16 mouse cellular contexts compared by ENCODE assay signal in genomic region chr3:101144366-101144948, GRCm38 (mm10). TPM values are rescaled to one million over a fixed set of nuclear protein-coding genes. Genes with fewer than 3 reads are reported as not detected.
DNase-seq lines count a peak whose midpoint lies in the region; ATAC-seq and TF ChIP-seq lines count a peak whose summit lies in the region.
"Had no signal": no experiment of that assay in that cellular context is flagged by ENCODE, and none has a peak within 500 bp of the region (broad histone marks: within the 10 kb centered on the region; RNA-seq: fewer than 3 reads in every experiment).

No protein-coding gene starts in this region.

- no peak for TF ChIP-seq POLR2A in limb, embryonic 14.5 days (IDR thresholded peaks at IDR 0.05; ENCODE audit: borderline replicate concordance, extremely low read depth, insufficient read depth, insufficient read length)

- no peaks in the 10 kb centered on the region for H3K9me3 ChIP-seq in forebrain, embryonic 15.5 days
- H3K9me3 ChIP-seq in forebrain, embryonic 11.5 days (ENCODE audit: control insufficient read depth, low read length), result no peaks in the 10 kb centered on the region
- no peaks in the 10 kb centered on the region for H3K9me3 ChIP-seq in limb, embryonic 14.5 days (ENCODE audit: control insufficient read depth, low read length)
- no peaks in the 10 kb centered on the region for H3K9me3 ChIP-seq in lung, postnatal 0 days (ENCODE audit: low read length)
- H3K9me3 ChIP-seq: embryonic facial prominence, embryonic 13.5 days; heart, embryonic 15.5 days had no signal

- H3K36me3 ChIP-seq in forebrain, embryonic 15.5 days, result no peaks in the 10 kb centered on the region
- no peaks in the 10 kb centered on the region for H3K36me3 ChIP-seq in forebrain, embryonic 11.5 days (ENCODE audit: control insufficient read depth, insufficient read depth, low read length)
- no peaks in the 10 kb centered on the region for H3K36me3 ChIP-seq in limb, embryonic 14.5 days (ENCODE audit: control insufficient read depth, insufficient read depth, low read length)
- no peaks in the 10 kb centered on the region for H3K36me3 ChIP-seq in lung, postnatal 0 days (ENCODE audit: insufficient read depth, low read length)
- H3K36me3 ChIP-seq: embryonic facial prominence, embryonic 13.5 days; heart, embryonic 15.5 days; limb, embryonic 13.5 days had no signal

- peaks cover 18% of the 10 kb centered on the region for H3K4me1 ChIP-seq in forebrain, embryonic 15.5 days
- peaks cover 5% of the 10 kb centered on the region; the same call in 1 of the 2 replicates for H3K4me1 ChIP-seq in forebrain, embryonic 11.5 days (replicated peaks; ENCODE audit: control insufficient read depth, insufficient read depth, low read length)
- peaks cover 26% of the 10 kb centered on the region for H3K4me1 ChIP-seq in limb, embryonic 14.5 days (ENCODE audit: control insufficient read depth, insufficient read depth, low read length)
- H3K4me1 ChIP-seq in lung, postnatal 0 days (ENCODE audit: insufficient read depth, low read depth, low read length), result no peaks in the 10 kb centered on the region

- H3K27ac ChIP-seq in forebrain, embryonic 15.5 days (replicated peaks), result peak overlapping the region; percentile 87
- H3K27ac ChIP-seq in forebrain, embryonic 11.5 days (ENCODE audit: low read depth, low read length), result no peak overlapping the region
- H3K27ac ChIP-seq in limb, embryonic 14.5 days (replicated peaks; ENCODE audit: low read depth, low read length), result no peak overlapping the region
- H3K27ac ChIP-seq in lung, postnatal 0 days (ENCODE audit: low read length), result no peak overlapping the region
- H3K27ac ChIP-seq: heart, embryonic 15.5 days; limb, embryonic 13.5 days had no signal

- no peak for TF ChIP-seq EP300 in lung, postnatal 0 days (IDR thresholded peaks at IDR 0.05)

- no peaks in the 10 kb centered on the region for H3K27me3 ChIP-seq in forebrain, embryonic 15.5 days
- H3K27me3 ChIP-seq in forebrain, embryonic 11.5 days (ENCODE audit: control insufficient read depth, insufficient read depth, low read length), result no peaks in the 10 kb centered on the region
- H3K27me3 ChIP-seq in limb, embryonic 14.5 days (ENCODE audit: control insufficient read depth, insufficient read depth, low read length), result no peaks in the 10 kb centered on the region
- H3K27me3 ChIP-seq in lung, postnatal 0 days (replicated peaks; ENCODE audit: insufficient read depth, low read length), result no peaks in the 10 kb centered on the region
- H3K27me3 ChIP-seq: embryonic facial prominence, embryonic 13.5 days; heart, embryonic 15.5 days; limb, embryonic 13.5 days; Patski had no signal

- ATAC-seq in forebrain, embryonic 15.5 days (replicated peaks), result 0 out of 2 replicates have a peak, but pooled peaks have one; percentile 3
- ATAC-seq in forebrain, embryonic 11.5 days (replicated peaks; ENCODE audit: low FRiP score), result no peak
- no peak for ATAC-seq in limb, embryonic 14.5 days (ENCODE audit: low FRiP score, low read depth)
- ATAC-seq in lung, postnatal 0 days, result no peak
- ATAC-seq: Patski had no signal

- H3K9ac ChIP-seq in forebrain, embryonic 15.5 days (replicated peaks), result no peak overlapping the region
- no peak overlapping the region for H3K9ac ChIP-seq in forebrain, embryonic 11.5 days (ENCODE audit: low read length)
- no peak overlapping the region for H3K9ac ChIP-seq in limb, embryonic 14.5 days (ENCODE audit: low read depth, low read length, severe bottlenecking)
- H3K9ac ChIP-seq in lung, postnatal 0 days (replicated peaks; ENCODE audit: low read depth), result no peak overlapping the region
- H3K9ac ChIP-seq: embryonic facial prominence, embryonic 13.5 days; heart, embryonic 15.5 days; limb, embryonic 13.5 days had no signal

- H3K4me2 ChIP-seq in forebrain, embryonic 15.5 days (replicated peaks), result no peak overlapping the region
- H3K4me2 ChIP-seq in forebrain, embryonic 11.5 days (ENCODE audit: low read depth, low read length, severe bottlenecking), result no peak overlapping the region
- no peak overlapping the region for H3K4me2 ChIP-seq in limb, embryonic 14.5 days (replicated peaks; ENCODE audit: low read depth, low read length, severe bottlenecking)
- no peak overlapping the region for H3K4me2 ChIP-seq in lung, postnatal 0 days (replicated peaks; ENCODE audit: low read depth, low read length)

- H3K4me3 ChIP-seq in forebrain, embryonic 15.5 days, result no peak overlapping the region
- H3K4me3 ChIP-seq in forebrain, embryonic 11.5 days (ENCODE audit: low read depth, low read length), result no peak overlapping the region
- H3K4me3 ChIP-seq in limb, embryonic 14.5 days (replicated peaks; ENCODE audit: low read length), result no peak overlapping the region
- no peak overlapping the region for H3K4me3 ChIP-seq in lung, postnatal 0 days (ENCODE audit: low read depth, low read length)
- H3K4me3 ChIP-seq: embryonic facial prominence, embryonic 13.5 days; heart, embryonic 15.5 days; limb, embryonic 13.5 days had no signal

- DNase-seq in forebrain, embryonic 11.5 days (ENCODE audit: low spot score), result no peak
- DNase-seq in thymus, postnatal 4 days, result peak; percentile 43
- DNase-seq in thymus, postnatal 25 days, result no peak
- peak; percentile 13 for DNase-seq in limb, embryonic 14.5 days (ENCODE audit: low spot score)
- DNase-seq in B cell, adult 2 months, result no peak
- no peak for DNase-seq in embryo, embryonic 10 days (ENCODE audit: low spot score)
- no peak for DNase-seq in lung, postnatal 0 days (ENCODE audit: low spot score)
- DNase-seq: adrenal gland, postnatal 25 days; cerebellum, adult 11-12 months; kidney, adult 8-10 months; lung, postnatal 36 days had no signal

- no peak for TF ChIP-seq CTCF in lung, postnatal 0 days (IDR thresholded peaks at IDR 0.05)

- 74% methylated on average over 6 of the region's 6 CpGs for WGBS in forebrain, embryonic 15.5 days
- WGBS in forebrain, embryonic 11.5 days, result 80% methylated on average over 6 of the region's 6 CpGs
- 45% methylated on average over 6 of the region's 6 CpGs for WGBS in limb, embryonic 14.5 days
- 64% methylated on average over 6 of the region's 6 CpGs for WGBS in lung, postnatal 0 days

RNA-seq across cellular contexts. Expression of gene Ptgfrn, which starts 34.4 kb away (rescaled TPM):
- 3.4 and 3.8 TPM in 2 replicates for polyA plus RNA-seq in forebrain, embryonic 15.5 days (2015; fragmentation: Nextera tagmentation; extraction: Ambion mirVana)
- 5.1 and 5.3 TPM in 2 replicates for polyA plus RNA-seq in forebrain, embryonic 11.5 days (2014; fragmentation: Nextera tagmentation; extraction: Ambion mirVana)
- 44.5 and 46.1 TPM in 2 replicates for polyA plus RNA-seq in limb, embryonic 14.5 days (2012; rRNA removed)
- polyA plus RNA-seq in limb, embryonic 14.5 days (2014; fragmentation: Nextera tagmentation; extraction: Ambion mirVana), result 10.7 and 11.5 TPM in 2 replicates
- 10.2 and 10.5 TPM in 2 replicates for polyA plus RNA-seq in lung, postnatal 0 days (2015; fragmentation: Nextera tagmentation; extraction: Ambion mirVana)

Comparison
In these comparisons a context has a peak if more than half of its experiments do, and no peak if none do; other contexts are left out.
1. DNase-seq: peak in thymus, postnatal 4 days (single experiment) and limb, embryonic 14.5 days (single experiment); none in forebrain, embryonic 11.5 days (single experiment), thymus, postnatal 25 days (single experiment), B cell, adult 2 months (0 of 2), embryo, embryonic 10 days (single experiment) and lung, postnatal 0 days (single experiment).